Mouse (Mus musculus) right cerebral cortex, postnatal 10 days (tissue): ENCODE results near the gene Mmp2.
"Not testable (repeated sequence)": the region's sequence is repeated elsewhere in the genome, so short reads cannot be mapped to it uniquely, and the experiment has no call there.

Source experiments
- DNase-seq, 2 experiments: peaks; one replicate each; pipeline ENCODE4 v3.0.0; 2021; ENCODE audit warnings: low spot score in 2 of 2

Mmp2 gene

DNA sequence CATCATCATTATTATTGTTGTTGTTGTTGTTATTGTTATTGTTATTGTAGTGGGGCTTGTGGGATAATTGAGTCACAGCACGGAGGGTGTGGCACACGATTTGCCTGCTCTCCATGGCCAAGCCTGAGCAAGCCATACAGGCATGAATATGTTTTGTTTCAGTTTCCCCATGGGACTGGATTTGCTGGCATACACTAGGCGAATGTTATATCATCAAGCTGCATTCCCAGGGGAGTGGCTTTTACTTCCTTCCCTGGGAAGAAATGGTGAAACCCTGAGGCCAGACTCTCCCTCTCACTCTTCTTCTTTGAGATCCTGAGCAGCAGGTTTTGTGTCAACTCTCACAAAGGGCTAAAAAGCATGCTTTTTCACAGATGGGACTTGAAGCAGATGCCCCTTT is 11.5 kb downstream of the Mmp2 start:
- DNase-seq: no peak

DNA sequence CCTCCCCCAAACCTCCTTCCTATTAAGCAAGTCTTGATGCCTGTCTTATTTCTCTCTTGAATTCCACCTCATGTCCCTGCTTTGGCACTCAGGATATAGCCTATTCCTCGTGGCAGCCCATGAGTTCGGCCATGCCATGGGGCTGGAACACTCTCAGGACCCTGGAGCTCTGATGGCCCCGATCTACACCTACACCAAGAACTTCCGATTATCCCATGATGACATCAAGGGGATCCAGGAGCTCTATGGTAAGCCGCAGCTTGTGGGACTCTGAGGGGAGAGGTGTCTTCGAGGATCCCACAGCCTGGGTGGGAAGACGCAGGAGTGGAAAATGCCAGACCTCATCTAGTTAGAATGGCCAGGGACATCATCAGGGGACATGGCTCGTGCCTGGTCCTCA is 12.1 kb downstream of the Mmp2 start:
- DNase-seq: no peak

DNA sequence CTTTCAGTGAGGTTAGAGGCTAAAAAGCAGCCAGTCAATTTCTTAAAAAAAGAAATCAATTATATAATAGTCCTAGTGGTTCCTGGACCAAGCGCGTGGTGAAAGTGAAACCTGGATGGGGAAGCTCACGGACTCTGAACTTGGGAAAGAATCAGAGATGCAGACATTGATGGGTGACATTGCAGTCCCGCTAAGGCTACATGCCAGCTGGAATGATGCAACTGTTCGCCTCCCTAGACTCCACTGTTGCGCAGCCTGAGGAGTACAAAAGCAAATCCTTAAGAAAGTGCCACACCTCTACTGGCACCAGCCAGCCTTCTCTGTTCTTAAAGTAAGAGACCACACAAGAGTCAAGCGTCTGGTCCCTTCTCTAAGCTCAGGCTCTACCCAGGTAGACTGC is 12.8 kb downstream of the Mmp2 start:
- DNase-seq: no peak

DNA sequence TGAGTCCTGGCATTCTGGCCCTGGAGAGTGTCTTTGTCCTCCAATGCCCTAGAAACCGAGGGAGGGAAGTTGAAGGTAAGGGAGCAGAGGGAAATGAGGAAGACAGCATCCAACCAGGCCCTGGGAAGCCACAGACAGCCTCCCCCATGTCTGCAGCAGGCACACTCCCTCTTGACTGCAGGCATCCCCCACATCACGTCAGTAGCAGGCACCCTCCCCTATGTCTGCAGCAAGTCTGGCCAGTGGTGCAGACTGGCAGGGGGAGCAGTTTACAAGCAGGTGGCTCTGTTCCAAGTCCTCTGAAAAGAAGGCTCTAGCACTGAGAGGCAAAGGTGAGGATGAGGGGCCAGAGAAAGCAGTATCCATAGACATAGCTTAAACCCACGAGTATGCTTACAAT is 19.6 kb downstream of the Mmp2 start:
- peak; percentile 33 to 39 for DNase-seq

DNA sequence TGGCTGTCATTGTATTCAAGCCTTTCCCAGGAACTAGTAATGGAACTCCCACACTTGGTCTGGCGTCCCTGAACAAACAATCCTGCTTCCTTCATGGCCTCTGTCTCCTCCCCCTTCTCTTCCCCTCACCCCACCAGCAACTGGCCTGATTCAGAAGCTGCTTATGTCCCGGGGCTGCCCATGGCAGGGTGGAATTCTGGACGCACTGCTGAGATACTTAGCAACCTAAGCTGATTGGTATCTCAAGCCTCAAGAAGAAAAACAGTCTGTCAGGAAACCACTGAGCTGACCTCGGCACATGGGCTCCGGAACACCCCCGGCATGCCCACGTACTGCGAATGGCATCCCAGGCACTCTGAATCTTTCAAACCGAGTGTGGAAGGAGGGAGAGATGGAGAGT is 20.2 kb downstream of the Mmp2 start:
- no peak for DNase-seq

DNA sequence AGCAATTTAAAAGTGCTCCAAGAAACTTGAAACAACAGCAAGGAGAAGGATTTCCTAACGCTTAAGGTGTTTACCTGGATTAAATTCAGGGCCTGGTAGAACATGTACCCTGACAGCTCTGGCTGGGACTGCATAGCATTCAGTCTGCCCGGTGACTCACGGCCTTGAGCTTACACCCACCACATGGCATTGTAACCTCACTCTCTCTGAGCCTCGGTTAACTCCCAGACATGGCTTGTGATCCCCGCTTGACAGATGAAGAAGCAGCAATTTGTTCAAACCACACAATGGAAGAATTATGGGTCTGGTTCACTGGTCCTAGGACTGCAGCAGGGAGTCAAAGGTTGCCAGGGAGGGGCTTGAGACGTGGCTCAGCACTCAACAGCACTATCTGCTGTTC is 22.2 kb downstream of the Mmp2 start:
- DNase-seq: no peak

DNA sequence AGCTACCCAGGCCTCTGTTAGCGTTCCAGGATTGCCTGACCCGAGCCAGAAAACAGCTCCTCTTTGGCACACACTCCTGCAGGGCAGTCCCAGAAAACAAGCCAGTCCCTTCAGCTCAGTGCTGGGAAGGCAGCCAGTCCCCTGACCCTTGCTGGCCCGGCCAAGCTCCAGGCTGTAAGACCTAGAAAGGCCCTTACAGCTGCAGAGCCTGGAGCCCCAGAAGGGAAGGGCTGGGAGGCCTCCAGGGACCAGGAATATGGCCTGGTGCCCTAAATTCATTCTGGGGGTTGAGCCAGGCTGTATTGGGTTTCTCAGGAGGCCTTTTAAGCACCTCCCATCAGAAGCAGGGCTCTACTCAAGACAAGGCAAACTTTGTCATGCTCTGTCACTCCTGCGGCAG is 23.1 kb downstream of the Mmp2 start:
- DNase-seq: peak; percentile 91 to 92

DNA sequence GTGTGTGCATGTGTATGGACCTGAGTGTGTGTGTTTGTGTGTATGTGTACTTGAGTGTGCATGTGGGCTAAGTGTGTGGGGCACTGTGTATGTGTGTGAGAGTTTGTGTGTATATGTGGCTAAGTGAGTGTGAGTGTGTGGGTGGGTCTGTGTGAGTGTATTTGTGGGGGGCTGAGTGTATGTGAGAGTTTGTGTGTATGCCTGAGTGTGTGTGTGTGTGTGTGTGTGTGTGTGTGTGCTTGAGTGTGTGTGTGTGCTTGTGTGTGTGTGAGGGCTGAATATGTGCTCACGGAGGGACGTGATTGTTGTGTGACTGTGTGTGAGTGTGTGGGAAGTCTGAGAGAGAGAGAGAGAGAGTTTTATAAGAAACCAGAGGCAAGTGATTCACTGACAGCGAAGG is 24.3 kb downstream of the Mmp2 start:
- DNase-seq: no peak

DNA sequence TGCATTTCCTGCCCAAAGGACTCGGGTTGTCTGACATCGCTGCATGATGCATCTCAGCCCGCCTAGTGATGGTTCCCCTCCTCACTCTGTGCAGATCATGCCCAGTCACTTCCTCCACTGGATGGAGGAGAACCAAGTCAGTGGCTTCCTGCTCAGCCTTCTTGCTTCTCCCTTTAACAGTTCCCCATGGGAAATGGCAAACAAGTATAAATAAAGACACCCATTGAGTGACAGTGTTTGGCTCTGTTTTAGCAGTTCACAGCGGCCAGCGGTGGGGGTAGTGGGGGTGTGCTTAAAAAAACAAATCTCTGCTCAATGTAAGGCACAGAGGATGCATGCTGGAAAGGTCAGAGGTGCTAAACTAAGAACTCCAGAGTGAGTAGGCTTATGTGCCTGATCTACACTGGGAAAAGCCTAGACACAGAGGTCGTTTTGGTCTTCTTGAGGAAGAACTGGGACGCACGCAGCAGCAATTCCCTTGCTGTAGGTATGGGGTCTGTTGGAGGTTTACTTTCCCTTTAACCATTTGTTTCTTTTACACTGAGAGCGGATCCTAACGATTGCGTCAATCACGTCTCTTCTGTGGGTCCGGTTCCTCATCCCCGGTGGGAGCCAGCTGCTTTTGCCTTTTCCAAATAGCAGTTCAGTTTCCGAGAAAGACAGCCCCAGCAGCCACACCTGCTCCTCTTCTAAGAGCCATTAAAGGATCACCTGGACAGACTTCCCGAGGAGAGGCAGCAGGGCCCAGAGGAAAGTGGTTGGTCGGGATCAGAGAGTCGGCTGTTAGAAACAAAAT is 26.3 kb downstream of the Mmp2 start:
- DNase-seq: peak; percentile 41 to 47

DNA sequence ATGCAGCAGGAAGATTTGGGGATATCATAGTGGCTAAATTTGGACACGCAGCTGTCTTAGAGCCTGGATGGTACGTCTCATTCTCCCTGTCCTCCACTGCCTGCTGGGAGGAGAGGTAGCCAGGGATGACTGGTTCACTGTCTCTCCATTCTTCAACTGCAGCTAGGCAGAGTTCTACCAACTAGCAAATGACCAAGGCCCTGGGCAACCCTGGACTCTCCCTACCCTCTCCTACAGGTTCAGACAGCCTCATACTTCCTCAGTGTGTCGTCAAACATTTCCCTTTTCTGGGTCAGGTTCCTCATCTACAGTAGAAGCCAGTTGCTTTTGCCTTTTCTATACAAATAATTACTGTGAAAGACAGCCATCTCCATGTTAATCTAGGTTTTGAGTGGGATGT is 27.6 kb downstream of the Mmp2 start:
- no peak for DNase-seq

DNA sequence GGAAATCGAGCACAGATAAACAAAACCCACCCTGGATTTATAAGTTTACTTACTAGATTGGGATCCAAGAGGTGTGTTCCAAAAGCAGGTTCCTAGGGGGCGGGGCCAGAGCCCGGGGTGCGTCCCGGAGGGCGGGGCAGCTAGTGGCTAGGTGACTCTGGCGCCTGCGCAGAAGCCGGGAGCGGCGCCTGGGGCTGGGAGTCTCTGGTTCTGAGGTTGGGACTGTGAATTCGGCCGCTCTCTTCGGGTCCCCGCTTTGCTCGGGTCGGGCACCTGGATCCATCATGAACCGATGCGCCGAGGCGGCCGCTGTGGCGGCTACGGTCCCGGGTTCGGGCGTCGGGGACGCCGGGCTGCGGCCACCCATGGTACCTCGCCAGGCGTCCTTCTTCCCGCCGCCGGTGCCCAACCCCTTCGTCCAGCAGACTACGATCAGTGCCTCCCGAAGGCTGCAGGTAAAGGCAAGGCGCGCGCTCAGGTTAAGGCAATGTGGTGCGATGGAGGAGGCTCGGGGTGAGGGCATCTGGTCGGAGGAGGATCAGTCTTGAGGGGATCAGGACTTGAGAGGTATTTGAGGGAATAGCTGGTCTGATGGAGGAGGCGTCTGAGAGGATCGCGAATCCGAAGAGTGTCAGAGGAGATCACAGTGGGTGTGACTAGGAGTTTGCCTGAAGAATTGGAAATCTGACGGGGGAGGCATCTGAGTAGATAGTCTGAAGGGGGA is 28.2 kb downstream of the Mmp2 start, which contains the start of gene Lpcat2:
TSS of gene Lpcat2 (plus strand) at position 169 of the 724 bp plus-strand sequence.
- DNase-seq: peak; percentile 83 to 86

DNA sequence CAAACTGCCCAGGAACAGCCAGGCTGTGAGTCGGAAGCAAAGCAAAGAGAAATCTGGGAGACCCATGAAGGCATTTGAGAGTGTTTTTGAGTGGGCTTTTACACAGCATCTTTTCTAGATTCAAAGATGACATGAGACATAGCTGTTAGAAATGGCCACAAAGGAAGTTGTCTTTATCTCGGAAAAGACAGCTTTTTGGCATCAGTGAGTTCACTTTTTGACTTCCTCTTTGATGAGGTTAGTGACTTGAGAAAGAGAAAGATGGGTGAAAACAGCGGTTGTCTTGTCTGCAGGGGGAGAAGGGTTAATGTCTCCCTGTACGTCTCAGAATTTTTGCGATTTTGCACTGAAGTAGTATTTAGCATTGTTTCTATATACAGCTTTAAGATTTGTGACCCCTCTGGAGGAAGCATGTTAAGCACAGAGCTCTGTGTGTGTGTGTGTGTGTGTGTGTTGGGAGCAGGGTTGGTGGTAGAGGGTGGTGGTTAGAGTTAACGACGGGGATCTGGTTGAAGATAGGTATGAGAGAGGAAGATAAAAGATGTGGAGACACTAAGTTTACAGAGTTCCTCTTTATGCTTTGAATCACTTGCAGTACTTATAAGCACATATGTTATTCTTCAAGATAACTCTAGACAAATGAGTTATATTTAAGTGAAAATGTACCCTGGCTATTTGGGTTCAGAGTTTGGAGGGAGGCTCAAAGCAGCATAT is 29.3 kb downstream of the Mmp2 start:
- DNase-seq: no peak

DNA sequence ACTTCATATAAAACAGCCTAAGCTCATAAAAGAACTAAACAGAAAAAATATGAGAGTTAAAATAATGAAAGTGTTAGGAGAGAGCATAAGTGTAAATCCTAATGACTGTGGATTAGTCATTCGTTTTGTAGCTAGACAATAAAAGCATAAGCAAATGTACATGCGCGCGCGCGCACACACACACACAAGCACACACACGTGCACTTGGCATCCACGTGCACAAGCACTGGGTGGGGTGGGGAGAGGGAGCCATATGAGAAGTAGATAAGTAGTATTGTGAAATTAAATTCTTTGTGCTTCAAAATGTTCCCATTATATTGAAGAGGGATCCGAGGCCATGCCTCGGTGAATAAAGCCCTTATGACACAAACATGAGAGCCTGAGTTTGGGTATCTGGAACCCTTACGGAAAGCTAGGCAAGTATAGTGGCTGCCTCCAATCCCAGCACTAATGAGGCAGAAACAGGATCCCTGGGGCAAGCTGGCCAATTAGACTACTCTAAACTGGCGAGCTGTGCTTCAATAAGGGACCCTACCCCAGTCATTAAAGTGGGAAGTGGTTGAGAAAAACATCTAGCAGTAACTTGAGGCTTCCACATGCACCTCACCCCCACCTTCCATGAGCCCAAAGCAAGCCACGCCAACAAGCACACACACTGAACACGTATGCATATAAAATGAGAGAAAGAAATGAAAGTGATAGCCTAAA is 31.5 kb downstream of the Mmp2 start:
- no peak for DNase-seq

DNA sequence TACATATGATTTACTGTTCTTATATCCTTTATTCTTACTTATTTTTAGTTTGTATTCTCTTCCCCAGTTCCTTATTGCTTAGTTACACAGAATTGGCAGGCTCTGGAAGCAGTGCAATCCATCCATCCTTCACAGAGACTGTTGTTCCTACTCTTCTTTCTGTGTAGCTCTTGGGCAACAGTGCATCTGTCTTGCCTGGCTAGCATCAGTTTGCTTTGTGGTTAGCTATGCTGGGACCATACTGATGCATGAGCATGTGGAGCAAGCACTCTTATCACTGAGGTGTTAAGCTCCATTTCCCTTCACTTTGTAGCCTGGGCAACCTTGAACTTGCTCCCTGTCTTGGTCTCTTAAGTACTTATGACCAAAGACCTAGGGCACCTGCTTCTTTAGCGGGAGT is 34.9 kb downstream of the Mmp2 start:
- no peak for DNase-seq

DNA sequence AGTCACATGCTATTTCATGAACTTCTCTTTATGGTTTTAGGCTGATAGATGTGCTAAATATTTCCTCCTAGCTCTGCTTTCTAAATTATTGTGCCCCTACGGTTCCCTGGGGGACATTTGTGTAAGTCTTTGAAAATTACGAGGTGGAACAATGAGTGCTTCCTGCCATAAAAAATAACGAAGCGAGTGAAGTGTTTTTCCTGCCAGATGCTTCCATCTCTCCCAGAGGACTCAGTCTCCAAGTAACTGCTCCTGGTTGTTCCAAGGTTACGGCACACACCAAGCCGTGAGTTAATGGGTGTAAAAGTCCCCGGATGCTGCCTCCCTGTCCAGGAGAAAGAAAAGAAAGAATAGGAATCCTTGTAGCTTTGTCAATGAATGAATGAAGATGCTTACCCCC is 43.2 kb downstream of the Mmp2 start:
- no peak for DNase-seq

DNA sequence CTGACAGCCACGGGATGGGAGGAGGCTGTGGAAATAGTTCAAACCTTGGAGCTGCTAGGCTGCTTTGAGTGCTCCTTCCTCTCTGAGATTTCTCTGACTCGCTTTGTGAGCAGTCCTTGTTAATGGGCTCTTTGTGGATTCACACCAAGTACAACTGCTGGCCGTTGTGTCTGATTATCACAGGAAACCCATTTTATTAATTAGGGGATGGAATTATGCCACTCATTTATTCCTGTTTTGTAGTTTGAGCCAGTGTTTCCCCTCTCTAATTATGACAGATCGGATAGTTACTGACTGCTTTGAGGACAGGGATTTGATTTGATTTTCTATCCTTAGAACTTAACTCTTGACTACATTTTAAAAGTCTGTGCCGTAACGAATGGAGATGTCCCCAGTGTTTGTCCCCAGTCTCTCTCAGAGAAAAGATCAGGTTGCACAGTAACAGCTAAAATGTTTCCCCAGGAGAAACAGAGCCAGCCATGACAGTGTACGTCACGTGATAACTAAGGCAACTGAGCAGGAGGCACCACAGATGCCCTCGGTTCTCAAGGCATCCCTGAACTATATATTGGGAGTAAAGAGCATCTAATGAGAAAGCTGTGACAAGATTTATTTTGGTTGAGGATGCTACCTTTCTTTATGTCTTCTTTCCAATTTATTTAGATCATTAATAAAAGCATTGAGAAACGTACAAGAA is 45.1 kb downstream of the Mmp2 start:
- no peak for DNase-seq

DNA sequence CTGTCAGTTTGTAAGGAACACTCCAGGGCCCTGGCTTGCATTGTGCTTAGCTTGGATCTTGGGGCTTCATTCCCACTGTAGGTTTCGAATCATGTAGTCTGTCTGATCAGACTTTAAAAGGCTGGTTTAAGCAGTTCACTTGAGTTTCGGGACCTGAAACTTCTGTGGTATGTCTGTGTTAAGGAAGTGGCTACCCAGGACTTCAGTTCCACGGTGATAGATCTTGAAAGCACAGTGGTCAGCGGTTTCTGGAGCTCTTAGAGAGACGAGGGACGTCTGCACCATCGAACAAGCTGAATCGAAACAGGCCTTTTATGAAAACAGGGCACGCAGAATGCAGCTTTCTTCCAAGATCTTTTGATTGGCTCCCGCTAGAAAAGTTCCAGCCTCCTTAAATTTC is 48.7 kb downstream of the Mmp2 start:
- DNase-seq: peak in 1 of 2 experiments; percentile 33

DNA sequence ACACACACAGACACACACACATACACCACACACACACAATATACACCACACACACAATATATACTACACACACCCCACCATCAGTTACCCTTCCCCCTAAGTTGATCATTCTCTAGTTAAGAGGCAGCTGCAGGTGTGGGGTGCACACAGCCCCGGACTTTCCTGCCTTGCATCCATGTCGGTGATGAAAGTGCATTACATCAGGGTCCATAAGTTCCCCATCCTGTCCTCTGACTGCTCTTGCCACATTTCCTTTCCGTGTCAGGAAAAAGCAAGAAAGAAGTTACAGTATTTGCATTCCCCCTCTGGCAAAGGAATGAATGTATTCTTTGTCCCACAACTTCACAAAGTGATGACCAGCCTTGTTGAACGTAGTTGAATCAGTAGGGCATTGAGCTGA is 54.2 kb downstream of the Mmp2 start:
- DNase-seq: no peak

DNA sequence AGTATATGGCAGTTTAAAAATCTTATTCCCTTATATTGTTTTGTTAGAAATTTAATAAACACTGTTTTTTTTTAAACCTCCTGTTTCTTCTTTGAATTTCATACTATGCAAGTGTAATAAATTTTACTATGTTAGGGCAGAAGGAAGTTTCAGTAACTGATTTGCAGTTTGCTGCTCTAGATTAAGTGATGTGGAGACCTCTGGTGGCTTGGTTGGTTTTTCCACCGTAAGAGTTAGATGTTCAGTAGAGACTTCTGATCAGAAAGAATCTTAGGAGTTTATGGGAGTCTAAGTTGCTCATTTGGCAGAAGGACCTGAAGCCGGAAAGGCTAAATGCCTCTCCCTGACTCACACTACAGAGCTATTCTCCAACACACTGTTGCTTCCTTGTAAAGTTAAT is 56.7 kb downstream of the Mmp2 start:
- peak in 1 of 2 experiments; percentile 40 for DNase-seq

DNA sequence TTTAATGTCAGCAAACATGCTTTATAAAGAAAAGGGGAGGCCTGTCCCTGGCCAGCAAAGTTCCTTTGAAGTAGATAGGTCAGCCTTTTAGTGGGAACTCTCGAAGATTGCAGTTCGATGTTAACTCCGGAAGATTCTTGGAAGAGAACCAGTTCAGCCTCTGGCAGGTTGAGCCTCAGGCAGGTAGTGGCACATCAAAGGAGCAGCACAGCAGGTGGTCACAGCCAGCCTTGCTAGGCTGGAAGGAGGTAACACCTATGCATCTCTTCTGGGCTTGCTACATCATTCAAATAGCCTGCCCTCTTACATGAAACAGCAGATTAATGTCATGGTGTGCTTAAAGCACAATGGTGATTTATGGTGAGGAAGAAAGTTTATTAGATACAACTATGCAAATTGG is 65.1 kb downstream of the Mmp2 start:
- not testable (repeated sequence) for DNase-seq

DNA sequence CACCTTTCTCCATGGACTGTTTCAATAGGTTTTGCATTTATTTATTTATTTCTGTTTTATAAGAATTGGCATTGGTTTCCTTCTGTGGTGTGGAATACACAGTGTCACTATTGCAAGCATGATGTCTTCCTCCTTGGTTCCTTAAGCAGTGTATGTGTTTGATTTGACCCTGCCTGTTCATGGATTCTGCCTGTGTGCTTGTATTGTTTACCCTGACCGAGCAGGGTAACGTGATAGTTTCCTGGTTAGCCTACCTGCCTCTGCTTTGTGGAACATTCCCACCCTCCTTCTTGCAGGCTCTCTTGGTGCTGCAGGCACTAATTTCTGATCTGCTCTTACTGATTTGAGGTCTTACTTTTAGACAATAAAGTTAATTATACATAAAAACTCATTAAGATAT is 66.8 kb downstream of the Mmp2 start:
- DNase-seq: no peak
